ENCODE assay signal across 10 mouse cellular contexts in genomic region chr17:29464068-29464467, GRCm38 (mm10). TPM values are rescaled to one million over a fixed set of nuclear protein-coding genes. Genes with fewer than 3 reads are reported as not detected.
DNase-seq lines count a peak whose midpoint lies in the region; ATAC-seq and TF ChIP-seq lines count a peak whose summit lies in the region.
"Had no signal": no experiment of that assay in that cellular context is flagged by ENCODE, and none has a peak within 500 bp of the region (broad histone marks: within the 10 kb centered on the region; RNA-seq: fewer than 3 reads in every experiment).

No protein-coding gene starts in this region.

- peak overlapping the region; percentile 14; the same call in 1 of the 2 replicates for H3K9ac ChIP-seq in forebrain, postnatal 0 days
- no peak overlapping the region for H3K9ac ChIP-seq in liver, embryonic 15.5 days

- H3K9me3 ChIP-seq in E14TG2a.4 (ENCODE audit: low read length), result no peaks in the 10 kb centered on the region
- no peaks in the 10 kb centered on the region for H3K9me3 ChIP-seq in forebrain, postnatal 0 days (ENCODE audit: low read length)
- H3K9me3 ChIP-seq in liver, embryonic 15.5 days (replicated peaks), result no peaks in the 10 kb centered on the region

- peak; percentile 97 for DNase-seq in ES-CJ7 (ENCODE audit: low read depth, low spot score)
- DNase-seq in forebrain, postnatal 0 days, result peak; percentile 36
- DNase-seq in left cerebral cortex, postnatal 14 days (ENCODE audit: low spot score in 2 of 2), result no peak
- DNase-seq in layer of hippocampus, adult 9-11 months, result no peak
- no peak for DNase-seq in frontal cortex, postnatal 14 days (ENCODE audit: low spot score in 2 of 2)
- no peak for DNase-seq in cerebellum, postnatal 4 days (ENCODE audit: low spot score in 2 of 2)
- DNase-seq: lung, adult 18-20 months; thymus, postnatal 25 days had no signal

- peak overlapping the region; percentile 81 for H3K4me3 ChIP-seq in E14TG2a.4 (replicated peaks; ENCODE audit: low read length)
- peak overlapping the region; percentile 24 for H3K4me3 ChIP-seq in forebrain, postnatal 0 days (ENCODE audit: low read depth, low read length)
- 0 out of 2 replicates have a peak overlapping the region, but pooled peaks have one; percentile 12 for H3K4me3 ChIP-seq in liver, embryonic 15.5 days (replicated peaks)

- no peak for TF ChIP-seq CTCF in E14TG2a.4 (conservative IDR thresholded peaks at IDR 0.05; ENCODE audit: low read length)
- TF ChIP-seq CTCF in forebrain, postnatal 0 days (IDR thresholded peaks at IDR 0.05; ENCODE audit: low read depth), result no peak

- peak overlapping the region; percentile 49 for H3K4me2 ChIP-seq in forebrain, postnatal 0 days (ENCODE audit: low read depth)
- peak overlapping the region; percentile 41 for H3K4me2 ChIP-seq in liver, embryonic 15.5 days

- H3K4me1 ChIP-seq in E14TG2a.4 (replicated peaks; ENCODE audit: low read depth, low read length), result peaks cover 74% of the 10 kb centered on the region
- 0 out of 2 replicates have a peak, but pooled peaks cover 4% of the 10 kb centered on the region for H3K4me1 ChIP-seq in forebrain, postnatal 0 days (ENCODE audit: insufficient read depth)
- peaks cover 41% of the 10 kb centered on the region for H3K4me1 ChIP-seq in liver, embryonic 15.5 days (replicated peaks)

- no peak overlapping the region for H3K27ac ChIP-seq in forebrain, postnatal 0 days (ENCODE audit: low read depth, low read length)
- H3K27ac ChIP-seq in liver, embryonic 15.5 days (replicated peaks), result no peak overlapping the region; the same call in 1 of the 2 replicates

- no peaks in the 10 kb centered on the region for H3K27me3 ChIP-seq in E14TG2a.4 (ENCODE audit: insufficient read depth, low read length)
- no peaks in the 10 kb centered on the region for H3K27me3 ChIP-seq in forebrain, postnatal 0 days (ENCODE audit: insufficient read depth, low read length)
- peaks cover 100% of the 10 kb centered on the region for H3K27me3 ChIP-seq in liver, embryonic 15.5 days

- WGBS in forebrain, postnatal 0 days, result 3% methylated on average over 14 of the region's 14 CpGs
- 6% methylated on average over 14 of the region's 14 CpGs for WGBS in liver, embryonic 15.5 days (ENCODE audit: insufficient replicate concordance)

- no peak for ATAC-seq in forebrain, postnatal 0 days
- ATAC-seq in liver, embryonic 15.5 days (ENCODE audit: insufficient read depth), result no peak

- intact Hi-C loops in left cerebral cortex, postnatal 14 days (cut with DNase I), result no loop called here

- peaks cover 8% of the 10 kb centered on the region for H3K36me3 ChIP-seq in E14TG2a.4 (ENCODE audit: insufficient read depth, low read length)
- no peaks in the 10 kb centered on the region for H3K36me3 ChIP-seq in forebrain, postnatal 0 days (ENCODE audit: insufficient read depth)
- H3K36me3 ChIP-seq in liver, embryonic 15.5 days (replicated peaks), result no peaks in the 10 kb centered on the region

RNA-seq across cellular contexts. Expression of gene Pim1, which starts 26.5 kb away (rescaled TPM):
- 8.7 and 14.6 TPM in 2 replicates for total RNA-seq in forebrain, postnatal 0 days (2014; rRNA removed)
- 10.3 and 12.0 TPM in 2 replicates for polyA plus RNA-seq in forebrain, postnatal 0 days (2015; fragmentation: Nextera tagmentation; extraction: Ambion mirVana)
- polyA plus RNA-seq in liver, embryonic 15.5 days (2015; fragmentation: Nextera tagmentation; extraction: Ambion mirVana), result 93.3 and 93.5 TPM in 2 replicates
- total RNA-seq in left cerebral cortex, postnatal 14 days (2021), result 1 to 10 TPM; 3.4 to 4.2 TPM

Comparison
In these comparisons a context has a peak if more than half of its experiments do, and no peak if none do; other contexts are left out.
1. H3K4me3 ChIP-seq: peak in every context shown above with its lines; median percentile 81 in E14TG2a.4; 24 in forebrain, postnatal 0 days; 12 in liver, embryonic 15.5 days.
2. DNase-seq: peak in ES-CJ7 (single experiment) and forebrain, postnatal 0 days (single experiment); none in left cerebral cortex, postnatal 14 days (0 of 2), layer of hippocampus, adult 9-11 months (single experiment), frontal cortex, postnatal 14 days (0 of 2) and cerebellum, postnatal 4 days (0 of 2).